Mouse (Mus musculus): ENCODE measurements around the gene Syt8. TPM values are rescaled to one million over a fixed set of nuclear protein-coding genes. Genes with fewer than 3 reads are reported as not detected.

Syt8 gene
- 0.19 and 0.41 TPM in 2 replicates for polyA plus RNA-seq (2015; fragmentation: Nextera tagmentation; extraction: Ambion mirVana)

DNA sequence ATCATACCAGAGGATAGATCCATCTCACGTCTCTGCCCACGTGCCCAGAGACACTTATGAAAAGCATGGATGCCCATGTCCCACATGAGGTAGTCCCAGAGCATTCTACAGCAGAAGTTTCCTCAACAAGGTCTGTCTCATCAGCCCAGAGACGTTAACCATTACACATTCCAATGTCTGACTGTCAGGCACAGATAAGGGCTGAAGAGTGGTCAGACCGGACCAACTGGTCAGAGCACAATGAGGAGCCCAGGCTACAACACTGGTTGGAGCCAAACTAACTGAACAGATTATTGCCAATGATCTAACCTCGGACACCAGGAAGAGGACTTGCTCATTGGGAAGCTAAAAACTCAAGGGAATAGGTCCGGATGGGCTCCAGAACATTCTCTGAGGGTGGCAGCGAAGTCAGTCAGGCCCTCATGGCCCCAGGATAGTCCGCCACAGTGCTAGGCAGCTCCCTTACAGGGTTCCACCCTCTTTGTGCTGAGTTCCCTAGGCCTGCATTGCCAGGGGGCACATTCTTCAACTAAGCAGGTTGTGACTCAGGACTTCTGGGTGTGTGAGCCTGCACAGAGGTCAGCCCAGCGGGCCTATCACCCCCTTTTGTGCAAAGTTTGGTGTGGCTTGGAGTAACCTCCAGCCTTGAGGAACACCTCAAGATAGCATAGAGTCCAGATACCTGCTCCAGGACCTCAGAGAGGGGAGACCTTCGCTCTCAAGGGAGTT, at the start of gene Syt8:
Gene Syt8, plus strand, starts transcription at position 714 of the 729 bp plus-strand sequence.
- Histone ChIP-seq H3K27me3 (replicated peaks) (no peaks in the 10 kb centered on the region), H3K4me2 (peak within 1 kb of the TSS; percentile 24; the same call in 1 of the 2 replicates), H3K27ac (replicated peaks) (peak within 1 kb of the TSS; percentile 73), H3K4me3 (no peak within 1 kb of the TSS), H3K9me3 (no peaks in the 10 kb centered on the region), H3K4me1 (peaks cover 45% of the 10 kb centered on the region), H3K9ac (peak within 1 kb of the TSS; percentile 63), H3K36me3 (no peaks in the 10 kb centered on the region)
- 65% methylated on average over 10 of the region's 10 CpGs for WGBS
- ATAC-seq (ENCODE audit: extremely low read depth, insufficient number of reproducible peaks, low FRiP score, low TSS enrichment), result no peak

DNA sequence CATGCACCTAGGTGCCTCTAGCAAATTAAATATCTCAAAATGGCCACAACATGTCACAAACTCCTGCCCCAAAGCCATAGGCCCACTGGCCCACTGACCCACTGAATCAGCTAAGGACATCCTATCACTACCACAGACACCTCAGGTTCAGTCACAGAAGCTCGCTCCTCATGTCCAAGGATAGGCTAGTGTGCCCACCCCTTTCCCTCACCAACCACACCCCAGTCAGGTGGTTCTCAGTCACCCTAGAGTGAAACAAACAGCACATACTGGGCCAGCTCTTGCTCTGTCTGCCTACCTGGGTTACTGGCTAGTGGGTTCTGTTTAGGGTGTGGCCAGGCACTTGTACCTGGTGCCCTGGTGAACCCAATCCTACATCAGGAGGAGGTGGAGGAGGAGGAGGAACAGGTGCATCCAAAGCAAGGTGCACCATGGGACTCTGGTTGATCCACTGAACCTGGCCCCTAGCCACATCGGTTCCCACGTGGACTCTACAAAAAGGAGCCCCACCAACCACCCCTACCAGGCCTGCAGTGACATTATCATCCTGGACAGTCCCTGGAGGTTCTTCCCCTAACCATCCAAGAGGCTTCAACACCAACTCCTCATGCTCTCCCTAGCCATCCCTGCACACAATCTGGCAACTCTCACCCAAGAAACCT, 48.8 kb upstream of the Syt8 start:
- peaks cover 25% of the 10 kb centered on the region for H3K4me1 ChIP-seq
- peaks cover 47% of the 10 kb centered on the region for H3K36me3 ChIP-seq
- peak overlapping the region; percentile 94 for H3K4me3 ChIP-seq
- H3K4me2 ChIP-seq, result peak overlapping the region; percentile 97
- H3K9me3 ChIP-seq, result no peaks in the 10 kb centered on the region
- WGBS, result 82% methylated on average over 3 of the region's 3 CpGs
- peak; percentile 7; the same call in 1 of the 2 replicates for ATAC-seq (ENCODE audit: extremely low read depth, insufficient number of reproducible peaks, low FRiP score, low TSS enrichment)
- H3K27ac ChIP-seq (replicated peaks), result peak overlapping the region; percentile 92
- H3K27me3 ChIP-seq (replicated peaks), result no peaks in the 10 kb centered on the region
- H3K9ac ChIP-seq, result peak overlapping the region; percentile 96

DNA sequence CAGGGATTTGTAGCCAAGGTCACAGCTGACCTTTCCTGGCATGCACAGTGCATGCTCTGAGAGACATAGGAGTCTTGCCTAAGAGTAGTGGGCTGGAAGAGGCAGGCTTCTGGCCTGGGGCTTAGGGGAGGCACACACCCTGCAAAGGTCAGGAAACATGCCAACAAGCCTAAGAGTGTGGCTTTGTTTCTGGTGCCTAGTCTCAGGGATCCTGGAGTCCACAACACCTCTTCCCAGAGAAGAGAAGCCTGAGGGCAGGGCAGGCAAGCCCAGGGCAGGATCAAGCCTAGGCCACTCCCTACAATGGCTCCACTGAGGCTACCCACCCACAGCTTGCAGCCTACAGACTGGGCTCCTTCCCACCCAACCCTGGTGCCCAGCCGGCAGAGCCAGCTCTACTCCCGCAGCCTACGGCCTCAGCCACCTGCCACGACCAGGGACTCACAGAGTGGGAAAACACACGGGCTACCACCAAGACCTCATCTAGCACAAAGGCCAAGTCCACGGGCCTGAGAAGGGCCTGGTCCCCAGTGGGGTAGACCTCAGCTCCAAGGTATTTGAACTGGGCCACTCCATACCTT, 47.9 kb upstream of the Syt8 start:
- peak overlapping the region; percentile 97 for H3K4me2 ChIP-seq
- H3K27me3 ChIP-seq (replicated peaks), result no peaks in the 10 kb centered on the region
- H3K4me3 ChIP-seq, result peak overlapping the region; percentile 94
- H3K4me1 ChIP-seq, result peaks cover 25% of the 10 kb centered on the region
- no peaks in the 10 kb centered on the region for H3K9me3 ChIP-seq
- H3K36me3 ChIP-seq, result peaks cover 39% of the 10 kb centered on the region
- 0 out of 2 replicates have a peak, but pooled peaks have one; percentile 7 for ATAC-seq (ENCODE audit: extremely low read depth, insufficient number of reproducible peaks, low FRiP score, low TSS enrichment)
- H3K27ac ChIP-seq (replicated peaks), result peak overlapping the region; percentile 92
- WGBS, result 45% methylated on average over 6 of the region's 6 CpGs
- H3K9ac ChIP-seq, result peak overlapping the region; percentile 96

DNA sequence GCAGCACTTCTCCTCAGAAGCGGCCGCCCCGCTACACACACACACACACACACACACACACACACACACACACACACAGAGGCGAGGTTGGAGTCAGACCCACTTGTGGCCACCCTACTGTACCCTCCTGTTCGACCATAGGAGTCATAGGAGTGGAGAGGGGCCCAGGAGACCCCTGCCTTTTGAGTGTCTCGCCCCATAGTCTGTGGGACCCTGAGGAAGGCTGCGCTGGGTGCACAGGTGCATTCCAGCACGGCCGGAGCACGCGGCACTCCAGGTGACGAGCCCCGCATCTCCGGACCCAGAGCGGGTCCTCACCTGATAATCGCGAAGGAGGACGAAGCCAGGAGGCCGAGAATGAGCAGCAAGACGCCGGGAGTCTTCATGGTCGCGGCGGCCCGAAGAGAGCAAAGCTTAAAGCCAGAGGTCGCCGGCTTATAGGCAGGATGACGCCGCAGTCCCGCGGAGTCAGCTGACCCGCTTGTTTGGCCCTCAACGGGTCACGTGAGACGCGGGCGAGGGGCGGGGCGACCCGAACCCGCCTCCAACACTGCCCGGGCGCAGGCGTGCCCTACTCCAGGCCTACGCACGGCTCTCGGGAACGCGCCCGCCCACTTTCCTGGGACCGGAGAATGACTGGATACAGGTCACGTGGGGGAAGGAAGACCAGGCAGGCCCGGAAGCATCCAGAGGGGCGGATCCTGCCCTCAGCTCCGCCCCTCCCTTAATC, 47.1 kb upstream of the Syt8 start, which contains the start of gene Ctsd:
Gene Ctsd, minus strand, starts transcription at position 620 of the 730 bp plus-strand sequence.
- Histone ChIP-seq H3K4me2 (peak within 1 kb of the TSS; percentile 97), H3K9ac (peak within 1 kb of the TSS; percentile 96), H3K36me3 (peaks cover 30% of the 10 kb centered on the region), H3K4me3 (peak within 1 kb of the TSS; percentile 94), H3K4me1 (peaks cover 27% of the 10 kb centered on the region), H3K9me3 (no peaks in the 10 kb centered on the region), H3K27ac (replicated peaks) (peak within 1 kb of the TSS; percentile 92), H3K27me3 (replicated peaks) (no peaks in the 10 kb centered on the region)
- WGBS, result under 1% methylated on average over 52 of the region's 55 CpGs
- ATAC-seq (ENCODE audit: extremely low read depth, insufficient number of reproducible peaks, low FRiP score, low TSS enrichment), result peak; percentile 94

DNA sequence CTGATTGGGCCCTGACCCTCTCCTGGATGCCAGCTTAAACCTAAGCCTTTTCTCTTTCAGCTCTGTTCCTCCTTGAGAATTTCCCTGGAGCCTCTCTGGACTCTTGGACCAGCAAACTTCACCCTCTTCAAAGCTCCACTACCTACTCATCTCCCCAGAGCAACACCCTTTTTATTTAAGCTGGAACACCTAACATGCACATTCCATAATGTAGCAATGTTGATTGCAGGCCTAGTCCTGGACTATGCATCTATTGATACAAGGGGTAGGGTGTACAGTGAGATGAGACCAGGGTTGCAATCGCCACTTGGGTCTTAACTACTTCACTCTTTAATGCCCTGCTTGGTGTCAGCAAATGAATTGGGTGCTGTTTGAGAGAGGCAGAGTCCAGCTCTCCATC, 46.5 kb upstream of the Syt8 start:
- H3K4me2 ChIP-seq, result peak overlapping the region; percentile 97
- 0 out of 2 replicates have a peak overlapping the region, but pooled peaks have one; percentile 47 for H3K9ac ChIP-seq
- no peak for ATAC-seq (ENCODE audit: extremely low read depth, insufficient number of reproducible peaks, low FRiP score, low TSS enrichment)
- no peaks in the 10 kb centered on the region for H3K9me3 ChIP-seq
- H3K27me3 ChIP-seq (replicated peaks), result no peaks in the 10 kb centered on the region
- peak overlapping the region; percentile 92 for H3K27ac ChIP-seq (replicated peaks)
- 93% methylated on average over 1 of the region's 1 CpGs for WGBS
- peaks cover 24% of the 10 kb centered on the region for H3K36me3 ChIP-seq
- H3K4me1 ChIP-seq, result peaks cover 32% of the 10 kb centered on the region
- H3K4me3 ChIP-seq, result peak overlapping the region; percentile 94

DNA sequence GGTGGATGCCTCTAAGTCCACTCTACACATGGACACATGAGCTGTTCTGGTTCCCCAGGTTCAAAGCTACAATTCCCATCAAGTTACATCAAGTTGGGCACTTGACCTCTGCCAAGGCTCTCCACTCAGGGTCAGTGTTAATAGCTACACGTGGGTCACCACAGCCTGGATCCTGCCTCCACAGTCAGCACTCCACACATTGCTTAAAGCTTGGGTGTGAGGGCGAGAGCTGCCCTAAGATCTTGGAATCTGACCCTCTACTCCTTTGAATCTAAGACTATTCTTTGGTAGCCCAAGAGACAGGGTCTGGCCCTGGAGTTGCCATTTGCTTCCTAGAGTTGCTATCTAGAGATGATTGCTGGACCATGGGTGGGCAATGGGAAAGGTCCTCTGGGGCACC, 45.9 kb upstream of the Syt8 start:
- WGBS, result 95% methylated on average over 2 of the region's 2 CpGs
- no peaks in the 10 kb centered on the region for H3K9me3 ChIP-seq
- no peak for ATAC-seq (ENCODE audit: extremely low read depth, insufficient number of reproducible peaks, low FRiP score, low TSS enrichment)
- H3K9ac ChIP-seq, result no peak overlapping the region
- H3K27me3 ChIP-seq (replicated peaks), result no peaks in the 10 kb centered on the region
- H3K4me2 ChIP-seq, result 0 out of 2 replicates have a peak overlapping the region, but pooled peaks have one; percentile 97
- peaks cover 37% of the 10 kb centered on the region for H3K4me1 ChIP-seq
- H3K36me3 ChIP-seq, result peaks cover 19% of the 10 kb centered on the region
- peak overlapping the region; percentile 92 for H3K27ac ChIP-seq (replicated peaks)
- no peak overlapping the region for H3K4me3 ChIP-seq

DNA sequence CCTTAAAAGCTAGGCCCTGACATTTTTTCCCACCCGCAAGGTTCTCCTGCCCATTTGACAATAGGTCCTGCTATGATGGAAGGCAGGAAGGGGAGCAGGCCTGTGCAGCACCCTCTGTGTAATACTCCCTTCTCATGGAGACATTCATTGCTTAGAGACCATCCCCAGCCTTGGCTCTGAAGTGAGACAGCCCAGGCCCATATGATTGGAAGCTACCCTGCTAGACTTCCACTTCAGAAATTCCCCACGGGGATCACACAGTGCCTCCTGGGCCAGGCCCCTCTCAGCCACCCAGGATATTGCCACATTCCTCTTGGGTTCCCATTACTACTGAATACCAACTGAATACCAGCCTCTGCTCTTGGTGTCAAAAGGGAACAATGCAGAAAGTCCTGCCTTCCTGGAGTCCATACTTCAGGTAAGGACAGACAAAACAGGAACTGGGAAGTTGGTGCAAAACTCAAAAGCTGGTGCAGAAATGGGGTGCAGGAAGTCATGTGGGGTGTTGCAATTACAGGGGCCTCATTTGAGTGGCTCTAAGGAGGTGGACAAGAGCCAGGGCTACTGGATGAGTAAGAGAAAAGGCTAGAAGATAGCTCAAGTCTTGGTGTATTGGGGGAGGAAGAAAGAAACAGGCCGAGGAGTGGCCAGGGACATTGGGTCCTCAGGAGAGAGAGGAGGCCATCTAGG, 44.5 kb upstream of the Syt8 start:
- no peak overlapping the region for H3K9ac ChIP-seq
- H3K27ac ChIP-seq (replicated peaks), result no peak overlapping the region
- WGBS, result 78% methylated on average over 3 of the region's 3 CpGs
- H3K4me3 ChIP-seq, result no peak overlapping the region
- H3K4me2 ChIP-seq, result no peak overlapping the region
- no peaks in the 10 kb centered on the region for H3K27me3 ChIP-seq (replicated peaks)
- H3K9me3 ChIP-seq, result no peaks in the 10 kb centered on the region
- H3K4me1 ChIP-seq, result peaks cover 33% of the 10 kb centered on the region
- H3K36me3 ChIP-seq, result peaks cover 5% of the 10 kb centered on the region
- ATAC-seq (ENCODE audit: extremely low read depth, insufficient number of reproducible peaks, low FRiP score, low TSS enrichment), result no peak

DNA sequence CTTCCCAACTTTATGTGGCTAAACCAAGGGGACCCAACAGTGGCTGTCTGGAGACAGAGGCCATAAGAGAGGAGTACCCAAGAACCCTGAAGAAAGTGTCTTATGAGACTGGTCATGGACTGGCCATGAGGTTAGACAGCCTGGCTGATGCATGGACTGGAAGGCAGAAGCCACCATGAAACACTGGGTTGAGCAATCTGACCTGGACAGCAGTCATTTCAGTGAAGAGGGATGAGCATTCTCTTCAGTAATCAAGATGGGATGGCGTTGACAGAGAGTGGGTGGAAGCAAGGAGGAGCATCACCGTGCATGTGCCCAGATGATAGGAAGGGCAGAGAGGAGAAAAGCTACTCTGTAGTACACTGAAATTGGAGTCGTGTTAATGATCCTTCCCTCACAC, 43.5 kb upstream of the Syt8 start:
- H3K27ac ChIP-seq (replicated peaks), result no peak overlapping the region
- H3K4me3 ChIP-seq, result no peak overlapping the region
- ATAC-seq (ENCODE audit: extremely low read depth, insufficient number of reproducible peaks, low FRiP score, low TSS enrichment), result no peak
- no peaks in the 10 kb centered on the region for H3K27me3 ChIP-seq (replicated peaks)
- no peaks in the 10 kb centered on the region for H3K9me3 ChIP-seq
- no peak overlapping the region for H3K4me2 ChIP-seq
- no peaks in the 10 kb centered on the region for H3K36me3 ChIP-seq
- 66% methylated on average over 3 of the region's 3 CpGs for WGBS
- no peak overlapping the region for H3K9ac ChIP-seq
- H3K4me1 ChIP-seq, result peaks cover 23% of the 10 kb centered on the region

DNA sequence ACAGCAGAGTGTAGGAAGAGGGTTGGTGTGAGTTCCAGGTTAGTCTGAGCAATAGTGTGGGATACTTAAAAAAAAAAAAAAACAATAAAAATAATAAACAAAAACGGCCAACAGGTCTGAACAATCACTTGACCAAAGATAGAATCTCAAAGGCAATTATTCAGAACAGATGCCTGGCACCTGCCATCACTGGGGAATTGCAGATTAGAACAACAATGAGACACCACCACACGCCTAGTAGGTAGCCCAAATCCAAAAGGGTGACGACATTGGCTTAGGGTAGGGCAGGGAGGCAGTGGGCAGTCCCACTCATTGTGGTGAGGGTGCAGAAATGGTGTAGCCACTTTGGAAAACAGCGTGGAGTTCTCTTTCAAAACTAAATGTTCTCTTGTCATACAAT, 43.0 kb upstream of the Syt8 start:
- H3K27me3 ChIP-seq (replicated peaks), result no peaks in the 10 kb centered on the region
- ATAC-seq (ENCODE audit: extremely low read depth, insufficient number of reproducible peaks, low FRiP score, low TSS enrichment), result no peak
- H3K4me1 ChIP-seq, result peaks cover 18% of the 10 kb centered on the region
- no peak overlapping the region for H3K4me3 ChIP-seq
- no peak overlapping the region for H3K4me2 ChIP-seq
- no peak overlapping the region for H3K9ac ChIP-seq
- no peak overlapping the region for H3K27ac ChIP-seq (replicated peaks)
- H3K36me3 ChIP-seq, result no peaks in the 10 kb centered on the region
- no peaks in the 10 kb centered on the region for H3K9me3 ChIP-seq
- WGBS, result 67% methylated on average over 4 of the region's 4 CpGs

DNA sequence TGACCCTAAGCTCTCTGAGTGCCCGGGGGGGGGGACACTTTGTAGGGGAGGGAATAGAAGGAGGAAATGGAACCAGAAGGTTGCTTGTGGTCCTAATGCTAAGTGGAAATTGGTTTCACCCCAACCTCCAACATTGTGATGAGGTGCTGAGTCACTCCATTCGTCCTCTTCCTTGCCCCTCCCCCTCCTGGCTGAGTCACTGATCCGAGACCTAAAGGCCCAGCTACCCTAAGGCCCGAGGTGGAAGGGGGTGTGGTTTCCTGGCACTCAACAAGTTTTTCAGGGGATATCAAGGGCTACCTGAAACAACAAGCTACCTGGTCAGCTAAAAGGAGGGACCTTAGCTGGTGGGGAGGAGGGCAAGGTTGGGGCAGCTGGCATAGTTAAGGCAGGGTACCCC, 41.5 kb upstream of the Syt8 start:
- Histone ChIP-seq H3K27me3 (replicated peaks) (no peaks in the 10 kb centered on the region), H3K4me2 (peak overlapping the region; percentile 6; the same call in 1 of the 2 replicates), H3K9me3 (no peaks in the 10 kb centered on the region), H3K4me3 (no peak overlapping the region), H3K36me3 (no peaks in the 10 kb centered on the region), H3K9ac (no peak overlapping the region), H3K4me1 (peaks cover 18% of the 10 kb centered on the region; the same call in 1 of the 2 replicates), H3K27ac (replicated peaks) (peak overlapping the region; percentile 57)
- 25% methylated on average over 4 of the region's 4 CpGs for WGBS
- ATAC-seq (ENCODE audit: extremely low read depth, insufficient number of reproducible peaks, low FRiP score, low TSS enrichment), result peak; percentile 86

Measured in heart, embryonic 13.5 days (tissue).